Mouse (Mus musculus) midbrain, postnatal 0 days (tissue): Measurements from ENCODE around the gene Tepp. TPM values are rescaled to one million over a fixed set of nuclear protein-coding genes. Genes with fewer than 3 reads are reported as not detected.
A peak's percentile ranks its signal among the peaks of the same experiment; 100 is the strongest.

Experiments used
- ATAC-seq: fragments of 200-750 bp; cut with Nextera tagmentation; 2 replicates; pipeline ENCODE4 v1.8.0; 2017; ENCODE audit warnings: moderate number of reproducible peaks, mild to moderate bottlenecking, moderate TSS enrichment, moderate library complexity; ENCODE audit not compliant: low FRiP score
- DNase-seq: peaks from one replicate; pipeline ENCODE4 v3.0.0-alpha.2; 2015; ENCODE audit warnings: low spot score
- H3K27ac ChIP-seq: fragments of 300-500 bp; sonication (generic); 2 replicates; pipeline ENCODE4 v1.5.1; 2014; ENCODE audit warnings: low read depth, mild to moderate bottlenecking, low read length, mixed read lengths
- H3K27me3 ChIP-seq: fragments of 300-500 bp; sonication (generic); 2 replicates; pipeline ENCODE4 v1.6.1; 2014; ENCODE audit warnings: low read length, control low read depth, mixed read lengths; ENCODE audit not compliant: insufficient read depth
- H3K36me3 ChIP-seq: fragments of 300-500 bp; sonication (generic); 2 replicates; pipeline ENCODE4 v1.6.1; 2014; ENCODE audit warnings: low read length, control low read depth, mixed read lengths; ENCODE audit not compliant: insufficient read depth
- H3K4me1 ChIP-seq: fragments of 300-500 bp; sonication (generic); 2 replicates; pipeline ENCODE4 v1.6.1; 2014; ENCODE audit warnings: mild to moderate bottlenecking, control low read depth, antibody characterized with exemption, low read length, mixed read lengths; ENCODE audit not compliant: insufficient read depth
- H3K4me2 ChIP-seq: fragments of 300-500 bp; sonication (generic); 2 replicates; pipeline ENCODE4 v1.6.1; 2014; ENCODE audit warnings: low read depth, mild to moderate bottlenecking, low read length, mixed read lengths; ENCODE audit not compliant: poor library complexity, severe bottlenecking
- H3K4me3 ChIP-seq: fragments of 300-500 bp; sonication (generic); 2 replicates; pipeline ENCODE4 v1.5.1; 2014; ENCODE audit warnings: low read depth, mild to moderate bottlenecking, low read length, moderate library complexity
- H3K9ac ChIP-seq: fragments of 300-500 bp; sonication (generic); replicated peaks from 2 replicates; pipeline ENCODE4 v1.6.1; 2014; ENCODE audit warnings: mild to moderate bottlenecking, low read length, moderate library complexity, mixed read lengths; ENCODE audit not compliant: poor library complexity, severe bottlenecking
- H3K9me3 ChIP-seq: fragments of 300-500 bp; sonication (generic); 2 replicates; pipeline ENCODE4 v1.6.1; 2016; ENCODE audit warnings: low read length, control low read depth
- CTCF ChIP-seq: IDR thresholded peaks from 2 replicates; pipeline ENCODE4 v1.5.1; 2016; ENCODE audit warnings: antibody characterized with exemption, mild to moderate bottlenecking
- WGBS: fragments of 180-500 bp; shearing (Covaris S2); extraction: QIAGEN DNeasy Blood & Tissue Kit; methylation state at CpG from one replicate; pipeline ENCODE4 v1.1.7; 2014; 5-methylcytosine and 5-hydroxymethylcytosine counted together
- polyA plus RNA-seq: library from polyadenylated mRNA; unstranded; fragments of >200 nt; fragmentation: Nextera tagmentation; extraction: Ambion mirVana; gene quantifications from 2 replicates; pipeline ENCODE4 v1.2.1, GENCODE M21; 2015
- total RNA-seq: library from RNA; depleted of rRNA; stranded (reverse); fragments of >200 nt; gene quantifications from 2 replicates; pipeline ENCODE4 v1.2.3, GENCODE M21; 2014

Gene Tepp
- total and polyA plus RNA-seq, 2 experiments from 2014 or later = 0.77 to 2.5 TPM

GRCm38 (mm10) chr8:95324646-95325045 lies 14.3 kb downstream of the Tepp start:
- 32% methylated on average over 5 of the region's 5 CpGs for WGBS

DNA sequence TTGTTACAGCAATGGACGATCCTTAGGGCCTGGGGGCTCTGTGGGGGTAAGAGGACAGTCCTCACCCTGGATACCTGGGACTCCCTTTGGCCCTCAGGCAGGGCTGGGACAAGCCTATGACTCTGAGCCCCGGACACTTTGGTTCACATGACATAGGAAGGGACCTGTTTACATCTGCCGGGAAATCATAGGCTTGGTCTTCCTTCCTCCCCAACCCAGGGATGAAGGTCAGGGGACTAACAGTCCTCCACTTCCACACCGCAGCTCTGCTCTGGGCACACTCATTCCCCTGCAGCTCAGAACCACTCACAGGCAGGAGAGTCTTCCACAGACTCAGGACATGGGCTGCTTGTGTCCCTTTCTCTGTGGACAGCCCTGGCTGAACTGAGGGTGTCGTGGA lies 16.5 kb downstream of the Tepp start:
- no peak overlapping the region for H3K27ac ChIP-seq
- no peak for ATAC-seq
- TF ChIP-seq CTCF = no peak

More at GRCm38 (mm10) chr8:95324646-95325045, 14.3 kb downstream of the Tepp start:
- Histone ChIP-seq H3K27ac (no peak overlapping the region), H3K27me3 (no peaks in the 10 kb centered on the region), H3K4me3 (no peak overlapping the region), H3K36me3 (peaks cover 34% of the 10 kb centered on the region), H3K9me3 (no peaks in the 10 kb centered on the region), H3K4me1 (no peaks in the 10 kb centered on the region; the same call in 1 of the 2 replicates), H3K4me2 (no peak overlapping the region), H3K9ac (no peak overlapping the region)
- DNase-seq (no peak), ATAC-seq (no peak)
- no peak for TF ChIP-seq CTCF

DNA sequence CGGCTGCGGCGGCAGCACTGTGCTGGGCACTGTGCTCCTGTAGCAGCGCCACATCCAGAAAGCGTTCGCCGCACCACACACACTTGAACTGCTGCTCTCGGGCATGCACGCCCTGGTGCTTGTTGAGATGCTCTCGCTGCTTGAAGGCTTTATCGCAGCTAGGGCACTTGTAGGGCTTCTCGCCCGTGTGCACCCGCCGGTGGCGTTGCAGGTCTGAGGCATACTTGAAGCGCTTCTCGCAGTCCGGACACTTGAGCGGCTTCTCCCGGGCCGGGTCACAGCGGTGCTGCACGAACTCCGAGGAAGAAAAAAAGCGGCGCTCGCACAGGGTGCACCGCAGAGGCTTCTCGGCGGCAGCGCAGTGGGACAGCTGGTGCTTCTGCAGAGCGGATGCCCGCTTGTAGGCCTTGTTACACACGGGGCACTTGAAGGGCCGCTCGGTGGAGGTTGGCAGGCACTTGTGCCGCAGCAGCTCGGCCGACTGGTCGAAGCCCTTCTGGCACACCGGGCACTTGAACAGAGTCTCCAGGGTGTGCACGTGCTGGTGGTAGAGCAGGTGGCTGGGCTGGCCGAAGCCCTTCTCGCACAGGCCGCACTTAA lies 17.6 kb downstream of the Tepp start:
- H3K9me3 ChIP-seq = no peaks in the 10 kb centered on the region
- TF ChIP-seq CTCF = no peak
- H3K27ac ChIP-seq = no peak overlapping the region
- no peak overlapping the region for H3K9ac ChIP-seq
- DNase-seq (no peak), ATAC-seq (no peak)
- 90% methylated on average over 46 of the region's 46 CpGs for WGBS
- no peaks in the 10 kb centered on the region for H3K27me3 ChIP-seq
- H3K36me3 ChIP-seq = peaks cover 34% of the 10 kb centered on the region
- H3K4me3 ChIP-seq = no peak overlapping the region
- H3K4me2 ChIP-seq = no peak overlapping the region
- peaks cover 9% of the 10 kb centered on the region; the same call in 1 of the 2 replicates for H3K4me1 ChIP-seq

More for the DNA sequence above, 16.5 kb downstream of the Tepp start:
- WGBS = 94% methylated on average over 5 of the region's 5 CpGs
- H3K4me1 ChIP-seq = peaks cover 5% of the 10 kb centered on the region; the same call in 1 of the 2 replicates
- H3K4me3 ChIP-seq = no peak overlapping the region
- no peak for DNase-seq
- no peak overlapping the region for H3K9ac ChIP-seq
- no peaks in the 10 kb centered on the region for H3K27me3 ChIP-seq
- H3K4me2 ChIP-seq = no peak overlapping the region
- H3K9me3 ChIP-seq = no peaks in the 10 kb centered on the region
- H3K36me3 ChIP-seq = peaks cover 34% of the 10 kb centered on the region

GRCm38 (mm10) chr8:95330367-95330766 lies 20.0 kb downstream of the Tepp start:
- Histone ChIP-seq H3K4me2 (peak overlapping the region; percentile 81), H3K36me3 (peaks cover 34% of the 10 kb centered on the region), H3K9me3 (no peaks in the 10 kb centered on the region), H3K4me3 (peak overlapping the region; percentile 92), H3K27ac (no peak overlapping the region), H3K27me3 (no peaks in the 10 kb centered on the region), H3K9ac (peak overlapping the region; percentile 96), H3K4me1 (peaks cover 11% of the 10 kb centered on the region; the same call in 1 of the 2 replicates)
- WGBS = 63% methylated on average over 1 of the region's 1 CpGs
- ATAC-seq = no peak
- DNase-seq = no peak
- TF ChIP-seq CTCF = no peak

DNA sequence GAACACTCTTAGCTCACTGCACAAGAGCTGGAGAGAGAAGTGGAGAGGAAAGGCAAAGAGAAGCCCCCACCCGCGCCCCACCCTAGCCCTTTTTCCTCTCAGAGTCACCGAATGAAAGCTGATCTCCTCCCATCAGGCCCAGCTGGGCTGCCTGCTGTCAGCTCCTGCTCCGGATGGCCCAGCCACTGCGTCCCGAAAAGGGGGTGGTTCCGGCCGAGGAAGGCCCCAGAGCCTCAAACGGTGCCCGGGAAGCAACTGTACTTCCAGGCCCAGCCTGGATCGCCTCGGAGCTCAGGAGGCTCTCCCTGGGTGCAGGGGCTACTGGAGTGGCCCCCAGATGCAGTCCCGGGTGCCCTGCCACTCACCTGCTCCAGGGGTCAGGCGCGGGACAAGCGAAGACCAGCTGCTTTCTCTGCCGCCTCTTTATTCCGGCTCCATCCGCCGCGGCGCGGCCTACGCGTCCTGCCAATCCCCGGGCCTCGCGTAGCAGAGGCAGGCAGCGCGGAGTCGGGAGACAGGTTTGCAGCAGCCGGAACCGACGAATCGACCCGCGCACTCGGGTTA lies 20.9 kb downstream of the Tepp start:
- under 1% methylated on average over 35 of the region's 38 CpGs for WGBS
- Histone ChIP-seq H3K4me1 (peaks cover 11% of the 10 kb centered on the region; the same call in 1 of the 2 replicates), H3K36me3 (peaks cover 33% of the 10 kb centered on the region), H3K9ac (peak overlapping the region; percentile 96), H3K27ac (peak overlapping the region; percentile 95), H3K4me3 (peak overlapping the region; percentile 92), H3K9me3 (no peaks in the 10 kb centered on the region), H3K4me2 (peak overlapping the region; percentile 81), H3K27me3 (no peaks in the 10 kb centered on the region)
- ATAC-seq (peak; percentile 46), DNase-seq (peak; percentile 55)
- no peak for TF ChIP-seq CTCF
